Mouse (Mus musculus): Measurements from ENCODE around the gene 2900026A02Rik.

- TF ChIP-seq CTCF (IDR thresholded peaks at IDR 0.05; ENCODE audit: extremely low read depth, insufficient read length, insufficient replicate concordance, low read depth, low read length) (no peak), POLR2A (IDR thresholded peaks at IDR 0.05; ENCODE audit: low read depth, low read length) (no peak)
Measured at GRCm38 (mm10) chr5:113249263-113249930, 28.4 kb upstream of the 2900026A02Rik start.

Measured in small intestine, adult 2 months (tissue).